Mouse (Mus musculus): ENCODE measurements around the gene Cacna2d2. TPM values are rescaled to one million over a fixed set of nuclear protein-coding genes. Genes with fewer than 3 reads are reported as not detected.
"Not testable (repeated sequence)": the region's sequence is repeated elsewhere in the genome, so short reads cannot be mapped to it uniquely, and the experiment has no call there.

Gene Cacna2d2
- polyA plus RNA-seq, 1 experiment, result 0.48 TPM

- Histone ChIP-seq H3K27me3 (replicated peaks; ENCODE audit: control insufficient read depth, insufficient read depth, low read length) (no peaks in the 10 kb centered on the region), H3K4me3 (ENCODE audit: insufficient read depth, low read depth, low read length) (peak overlapping the region; percentile 45), H3K4me1 (ENCODE audit: control insufficient read depth, insufficient read depth, low read length) (peaks cover 28% of the 10 kb centered on the region; the same call in 1 of the 2 replicates), H3K27ac (ENCODE audit: insufficient read depth, low read depth, low read length) (peak overlapping the region; percentile 70), H3K36me3 (ENCODE audit: control insufficient read depth, insufficient read depth, low read length) (peaks cover 3% of the 10 kb centered on the region; the same call in 1 of the 2 replicates)
- peak; percentile 72 for DNase-seq
- 7% methylated on average over 37 of the region's 37 CpGs for WGBS
- TF ChIP-seq CTCF (conservative IDR thresholded peaks at IDR 0.05; ENCODE audit: insufficient read depth, insufficient read length, low read depth, low read length), result no peak
- TF ChIP-seq POLR2A (IDR thresholded peaks at IDR 0.05; ENCODE audit: low read depth, low read length), result no peak
Measured at GRCm38 (mm10) chr9:107553541-107554318, 154.3 kb downstream of the Cacna2d2 start.

GRCm38 (mm10) chr9:107554319-107554825 is 155.0 kb downstream of the Cacna2d2 start:
- under 1% methylated on average over 53 of the region's 53 CpGs for WGBS
- Histone ChIP-seq H3K4me1 (ENCODE audit: control insufficient read depth, insufficient read depth, low read length) (peaks cover 28% of the 10 kb centered on the region; the same call in 1 of the 2 replicates), H3K27me3 (replicated peaks; ENCODE audit: control insufficient read depth, insufficient read depth, low read length) (no peaks in the 10 kb centered on the region), H3K36me3 (ENCODE audit: control insufficient read depth, insufficient read depth, low read length) (peaks cover 3% of the 10 kb centered on the region; the same call in 1 of the 2 replicates), H3K27ac (ENCODE audit: insufficient read depth, low read depth, low read length) (peak overlapping the region; percentile 94), H3K4me3 (ENCODE audit: insufficient read depth, low read depth, low read length) (peak overlapping the region; percentile 68)
- peak; percentile 97 for DNase-seq
- TF ChIP-seq CTCF (conservative IDR thresholded peaks at IDR 0.05; ENCODE audit: insufficient read depth, insufficient read length, low read depth, low read length) (no peak), POLR2A (IDR thresholded peaks at IDR 0.05; ENCODE audit: low read depth, low read length) (peak; percentile 62)

GRCm38 (mm10) chr9:107555031-107555457 is 155.6 kb downstream of the Cacna2d2 start:
- peak; percentile 80 for DNase-seq
- WGBS, result under 1% methylated on average over 23 of the region's 23 CpGs

GRCm38 (mm10) chr9:107555701-107556100 is 156.3 kb downstream of the Cacna2d2 start:
- peak overlapping the region; percentile 94; the same call in 1 of the 2 replicates for H3K27ac ChIP-seq (ENCODE audit: insufficient read depth, low read depth, low read length)
- DNase-seq, result no peak
- 22% methylated on average over 2 of the region's 2 CpGs for WGBS
- H3K4me1 ChIP-seq (ENCODE audit: control insufficient read depth, insufficient read depth, low read length), result peaks cover 24% of the 10 kb centered on the region; the same call in 1 of the 2 replicates
- H3K36me3 ChIP-seq (ENCODE audit: control insufficient read depth, insufficient read depth, low read length), result peaks cover 3% of the 10 kb centered on the region; the same call in 1 of the 2 replicates
- H3K27me3 ChIP-seq (replicated peaks; ENCODE audit: control insufficient read depth, insufficient read depth, low read length), result no peaks in the 10 kb centered on the region
- peak overlapping the region; percentile 68 for H3K4me3 ChIP-seq (ENCODE audit: insufficient read depth, low read depth, low read length)
- TF ChIP-seq CTCF (conservative IDR thresholded peaks at IDR 0.05; ENCODE audit: insufficient read depth, insufficient read length, low read depth, low read length) (no peak), POLR2A (IDR thresholded peaks at IDR 0.05; ENCODE audit: low read depth, low read length) (no peak)

More at GRCm38 (mm10) chr9:107555031-107555457, 155.6 kb downstream of the Cacna2d2 start:
- peak overlapping the region; percentile 94 for H3K27ac ChIP-seq (ENCODE audit: insufficient read depth, low read depth, low read length)
- peak overlapping the region; percentile 68 for H3K4me3 ChIP-seq (ENCODE audit: insufficient read depth, low read depth, low read length)
- no peaks in the 10 kb centered on the region for H3K27me3 ChIP-seq (replicated peaks; ENCODE audit: control insufficient read depth, insufficient read depth, low read length)
- TF ChIP-seq CTCF (conservative IDR thresholded peaks at IDR 0.05; ENCODE audit: insufficient read depth, insufficient read length, low read depth, low read length) (no peak), POLR2A (IDR thresholded peaks at IDR 0.05; ENCODE audit: low read depth, low read length) (no peak)
- H3K36me3 ChIP-seq (ENCODE audit: control insufficient read depth, insufficient read depth, low read length), result peaks cover 3% of the 10 kb centered on the region; the same call in 1 of the 2 replicates
- H3K4me1 ChIP-seq (ENCODE audit: control insufficient read depth, insufficient read depth, low read length), result peaks cover 27% of the 10 kb centered on the region; the same call in 1 of the 2 replicates

- no peak for DNase-seq
- Histone ChIP-seq H3K4me3 (ENCODE audit: insufficient read depth, low read depth, low read length) (no peak overlapping the region), H3K4me1 (ENCODE audit: control insufficient read depth, insufficient read depth, low read length) (peaks cover 24% of the 10 kb centered on the region; the same call in 1 of the 2 replicates), H3K36me3 (ENCODE audit: control insufficient read depth, insufficient read depth, low read length) (peaks cover 3% of the 10 kb centered on the region; the same call in 1 of the 2 replicates), H3K27ac (ENCODE audit: insufficient read depth, low read depth, low read length) (no peak overlapping the region), H3K27me3 (replicated peaks; ENCODE audit: control insufficient read depth, insufficient read depth, low read length) (no peaks in the 10 kb centered on the region)
- WGBS, result 33% methylated on average over 3 of the region's 3 CpGs
- TF ChIP-seq POLR2A (IDR thresholded peaks at IDR 0.05; ENCODE audit: low read depth, low read length), result no peak
- no peak for TF ChIP-seq CTCF (conservative IDR thresholded peaks at IDR 0.05; ENCODE audit: insufficient read depth, insufficient read length, low read depth, low read length)
Measured at GRCm38 (mm10) chr9:107556346-107556745, 156.9 kb downstream of the Cacna2d2 start.

GRCm38 (mm10) chr9:107563029-107563581 is 163.7 kb downstream of the Cacna2d2 start, which contains the start of gene Tusc2:
Gene Tusc2, plus strand, starts transcription at chr9:107563255.
- peak within 1 kb of the TSS; percentile 66 for H3K4me3 ChIP-seq (ENCODE audit: insufficient read depth, low read depth, low read length)
- H3K27ac ChIP-seq (ENCODE audit: insufficient read depth, low read depth, low read length), result peak within 1 kb of the TSS; percentile 45
- H3K27me3 ChIP-seq (replicated peaks; ENCODE audit: control insufficient read depth, insufficient read depth, low read length), result no peaks in the 10 kb centered on the region
- peaks cover 19% of the 10 kb centered on the region; the same call in 1 of the 2 replicates for H3K4me1 ChIP-seq (ENCODE audit: control insufficient read depth, insufficient read depth, low read length)
- peak; percentile 99 for DNase-seq
- H3K36me3 ChIP-seq (ENCODE audit: control insufficient read depth, insufficient read depth, low read length), result peaks cover 1% of the 10 kb centered on the region; the same call in 1 of the 2 replicates
- WGBS, result 1% methylated on average over 45 of the region's 46 CpGs
- TF ChIP-seq POLR2A (IDR thresholded peaks at IDR 0.05; ENCODE audit: low read depth, low read length) (peak; percentile 74), CTCF (conservative IDR thresholded peaks at IDR 0.05; ENCODE audit: insufficient read depth, insufficient read length, low read depth, low read length) (no peak)

- peak overlapping the region; percentile 32; the same call in 1 of the 2 replicates for H3K27ac ChIP-seq (ENCODE audit: insufficient read depth, low read depth, low read length)
- peaks cover 25% of the 10 kb centered on the region; the same call in 1 of the 2 replicates for H3K4me1 ChIP-seq (ENCODE audit: control insufficient read depth, insufficient read depth, low read length)
- WGBS, result 51% methylated on average over 5 of the region's 5 CpGs
- H3K36me3 ChIP-seq (ENCODE audit: control insufficient read depth, insufficient read depth, low read length); H3K27me3 ChIP-seq (replicated peaks; ENCODE audit: control insufficient read depth, insufficient read depth, low read length); DNase-seq: not testable (repeated sequence)
- peak overlapping the region; percentile 30; the same call in 1 of the 2 replicates for H3K4me3 ChIP-seq (ENCODE audit: insufficient read depth, low read depth, low read length)
Measured at GRCm38 (mm10) chr9:107565556-107565955, 166.1 kb downstream of the Cacna2d2 start.

Data from kidney, adult 2 months (tissue).